Mouse (Mus musculus): Measurements from ENCODE around the gene Stpg1. TPM values are rescaled to one million over a fixed set of nuclear protein-coding genes. Genes with fewer than 3 reads are reported as not detected.

Gene Stpg1
- polyA plus RNA-seq, 1 experiment: 0.41 TPM

DNA sequence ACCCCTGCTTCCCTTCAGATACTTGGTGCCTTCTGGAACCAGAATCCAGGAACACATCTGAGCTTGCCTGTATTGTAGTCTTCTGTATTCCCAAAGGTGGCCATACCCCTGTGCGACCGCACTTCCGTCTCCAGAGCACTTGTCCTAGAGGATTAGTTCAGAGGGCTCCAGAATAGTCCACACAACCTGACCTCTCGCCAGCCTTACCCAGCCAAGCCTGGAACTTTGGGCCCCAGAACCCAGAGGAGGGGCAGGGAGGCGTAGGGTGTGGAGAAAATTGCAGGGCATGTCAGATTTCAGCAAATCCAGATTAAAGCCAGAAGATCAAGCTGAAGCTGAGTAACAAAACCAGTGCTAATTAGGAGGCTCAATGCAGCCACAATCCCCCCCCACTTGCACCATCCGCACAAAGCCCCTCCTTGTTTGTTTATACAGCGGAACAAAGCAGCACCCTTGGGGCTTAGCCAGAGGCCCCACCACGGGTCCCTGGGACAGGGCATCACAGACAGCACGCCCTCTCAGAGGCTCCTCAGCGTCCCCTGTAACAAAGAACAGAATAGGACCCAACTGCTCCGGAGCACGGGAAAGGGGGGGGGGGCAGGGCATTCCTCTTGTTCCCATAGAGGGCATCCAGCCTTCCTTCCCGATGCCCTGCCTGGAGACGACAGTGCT, 31.6 kb downstream of the Stpg1 start:
- TF ChIP-seq CTCF (conservative IDR thresholded peaks at IDR 0.05; ENCODE audit: insufficient read depth, insufficient read length, low read depth, low read length): no peak
- TF ChIP-seq POLR2A (IDR thresholded peaks at IDR 0.05; ENCODE audit: low read depth, low read length): no peak
- Histone ChIP-seq H3K4me1 (ENCODE audit: control insufficient read depth, insufficient read depth, low read length) (no peaks in the 10 kb centered on the region), H3K27ac (ENCODE audit: insufficient read depth, low read depth, low read length) (no peak overlapping the region), H3K27me3 (replicated peaks; ENCODE audit: control insufficient read depth, insufficient read depth, low read length) (no peaks in the 10 kb centered on the region), H3K36me3 (ENCODE audit: control insufficient read depth, insufficient read depth, low read length) (no peaks in the 10 kb centered on the region), H3K4me3 (ENCODE audit: insufficient read depth, low read depth, low read length) (no peak overlapping the region)
- WGBS: 51% methylated on average over 14 of the region's 14 CpGs
- DNase-seq: no peak

DNA sequence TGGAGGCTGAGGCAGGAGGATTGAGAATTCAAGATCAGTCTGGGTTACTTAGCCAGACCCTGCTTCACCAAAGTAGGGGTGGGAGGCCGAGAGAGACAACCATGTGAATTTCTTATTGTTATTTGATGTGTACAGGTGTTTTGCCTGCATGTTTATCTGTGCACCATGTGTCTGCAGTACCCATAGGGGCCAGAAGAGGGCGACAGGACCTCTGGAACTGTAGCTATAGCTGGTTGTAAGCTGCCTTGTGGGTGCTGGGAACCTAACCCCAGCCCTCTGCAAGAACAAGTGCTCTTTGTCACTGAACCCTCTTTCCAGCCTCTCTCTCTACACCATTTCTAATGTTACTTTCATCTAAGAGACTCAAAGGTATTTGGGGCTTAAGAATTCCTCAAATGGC, 35.7 kb downstream of the Stpg1 start:
- no peak for DNase-seq
- no peaks in the 10 kb centered on the region for H3K4me1 ChIP-seq (ENCODE audit: control insufficient read depth, insufficient read depth, low read length)
- H3K27me3 ChIP-seq (replicated peaks; ENCODE audit: control insufficient read depth, insufficient read depth, low read length): no peaks in the 10 kb centered on the region
- 67% methylated on average over 2 of the region's 2 CpGs for WGBS
- no peak overlapping the region for H3K27ac ChIP-seq (ENCODE audit: insufficient read depth, low read depth, low read length)
- no peak overlapping the region for H3K4me3 ChIP-seq (ENCODE audit: insufficient read depth, low read depth, low read length)
- TF ChIP-seq POLR2A (IDR thresholded peaks at IDR 0.05; ENCODE audit: low read depth, low read length) (no peak), CTCF (conservative IDR thresholded peaks at IDR 0.05; ENCODE audit: insufficient read depth, insufficient read length, low read depth, low read length) (no peak)
- no peaks in the 10 kb centered on the region for H3K36me3 ChIP-seq (ENCODE audit: control insufficient read depth, insufficient read depth, low read length)

DNA sequence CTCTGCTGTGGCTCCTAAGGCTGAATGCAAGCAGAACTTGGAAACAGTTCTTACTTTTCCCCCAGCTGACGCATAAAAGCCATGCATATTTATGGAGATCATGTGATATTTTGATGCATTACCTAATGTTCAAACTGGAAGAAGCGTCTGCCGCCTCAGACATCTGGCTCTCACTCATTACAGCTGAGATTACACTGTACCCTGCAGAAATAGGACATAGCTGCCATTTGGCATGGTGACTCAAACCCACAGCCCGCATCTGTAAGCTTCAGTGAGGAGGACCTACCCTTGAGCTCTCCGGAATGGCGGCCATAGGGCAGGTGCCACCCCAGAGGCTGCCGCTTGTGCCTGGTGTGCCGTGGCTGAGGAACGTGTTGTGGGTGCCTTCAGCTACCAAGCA, 36.6 kb downstream of the Stpg1 start:
- TF ChIP-seq CTCF (conservative IDR thresholded peaks at IDR 0.05; ENCODE audit: insufficient read depth, insufficient read length, low read depth, low read length): no peak
- TF ChIP-seq POLR2A (IDR thresholded peaks at IDR 0.05; ENCODE audit: low read depth, low read length): no peak
- Histone ChIP-seq H3K4me3 (ENCODE audit: insufficient read depth, low read depth, low read length) (no peak overlapping the region), H3K27me3 (replicated peaks; ENCODE audit: control insufficient read depth, insufficient read depth, low read length) (no peaks in the 10 kb centered on the region), H3K36me3 (ENCODE audit: control insufficient read depth, insufficient read depth, low read length) (no peaks in the 10 kb centered on the region), H3K27ac (ENCODE audit: insufficient read depth, low read depth, low read length) (no peak overlapping the region), H3K4me1 (ENCODE audit: control insufficient read depth, insufficient read depth, low read length) (no peaks in the 10 kb centered on the region)
- no peak for DNase-seq
- WGBS: 86% methylated on average over 9 of the region's 9 CpGs

DNA sequence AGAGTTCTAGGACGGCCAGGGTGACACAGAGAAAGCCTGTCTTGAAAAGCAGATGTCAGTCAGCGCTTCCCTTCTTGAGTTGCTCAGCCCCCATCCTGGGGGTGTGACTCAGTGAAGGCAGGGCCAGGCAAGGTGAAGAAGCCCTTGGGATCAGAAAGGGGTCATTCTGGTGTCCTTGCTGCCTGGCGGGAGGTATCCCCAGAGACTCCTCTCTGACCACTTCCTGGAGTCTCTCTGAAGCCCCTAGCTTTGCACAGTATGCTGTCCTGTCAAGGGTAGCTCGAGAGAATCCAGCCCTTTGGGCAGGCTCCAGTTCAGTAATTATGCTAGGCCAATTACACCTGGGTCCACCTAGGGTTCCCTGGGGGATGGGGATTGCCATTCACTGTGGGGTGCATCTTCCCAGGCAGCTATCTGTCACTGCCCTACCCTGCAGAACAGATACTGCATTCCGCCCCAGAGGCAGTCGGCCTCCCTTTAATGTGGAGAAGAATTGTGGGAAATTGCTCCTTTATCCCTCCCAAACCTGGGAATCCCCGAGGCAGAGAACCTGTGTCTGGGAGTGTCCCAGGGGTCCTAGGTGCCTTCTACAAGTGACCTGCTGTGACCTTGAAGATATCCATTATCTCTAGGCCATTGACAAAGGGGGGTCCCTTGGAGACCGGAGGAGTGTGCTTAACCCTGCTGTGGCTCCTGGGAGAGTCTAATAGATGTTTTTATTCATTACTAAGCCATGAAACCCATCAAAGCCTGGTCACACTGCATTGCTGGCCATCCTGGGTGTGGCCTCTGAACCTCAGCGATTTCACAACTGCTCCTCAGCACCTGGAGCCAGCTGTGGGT, 37.4 kb downstream of the Stpg1 start:
- H3K27ac ChIP-seq (ENCODE audit: insufficient read depth, low read depth, low read length): no peak overlapping the region
- TF ChIP-seq CTCF (conservative IDR thresholded peaks at IDR 0.05; ENCODE audit: insufficient read depth, insufficient read length, low read depth, low read length) (no peak), POLR2A (IDR thresholded peaks at IDR 0.05; ENCODE audit: low read depth, low read length) (no peak)
- H3K4me3 ChIP-seq (ENCODE audit: insufficient read depth, low read depth, low read length): no peak overlapping the region
- H3K36me3 ChIP-seq (ENCODE audit: control insufficient read depth, insufficient read depth, low read length): no peaks in the 10 kb centered on the region
- no peaks in the 10 kb centered on the region for H3K27me3 ChIP-seq (replicated peaks; ENCODE audit: control insufficient read depth, insufficient read depth, low read length)
- DNase-seq: no peak
- 60% methylated on average over 9 of the region's 9 CpGs for WGBS
- no peaks in the 10 kb centered on the region for H3K4me1 ChIP-seq (ENCODE audit: control insufficient read depth, insufficient read depth, low read length)

DNA sequence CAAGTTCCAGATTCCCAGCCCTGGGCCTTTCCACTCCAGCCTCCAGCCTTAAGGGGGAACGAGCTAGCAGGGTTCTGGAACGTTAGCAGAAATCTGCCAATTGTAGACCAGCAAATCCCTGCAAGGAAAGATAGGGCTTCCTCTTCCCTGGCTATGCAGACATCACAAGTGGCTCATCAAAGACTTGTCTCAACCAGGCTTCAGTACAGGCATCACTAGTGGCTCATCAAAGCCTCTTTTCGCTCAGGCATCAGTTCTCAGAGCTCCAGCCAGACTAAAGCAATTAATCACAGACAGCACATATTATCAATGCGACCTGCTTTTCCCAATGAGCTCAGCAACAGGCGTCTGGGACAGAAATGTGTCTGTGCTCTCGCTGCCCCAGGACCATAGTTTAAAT, 38.4 kb downstream of the Stpg1 start:
- Histone ChIP-seq H3K36me3 (ENCODE audit: control insufficient read depth, insufficient read depth, low read length) (no peaks in the 10 kb centered on the region), H3K27ac (ENCODE audit: insufficient read depth, low read depth, low read length) (no peak overlapping the region), H3K27me3 (replicated peaks; ENCODE audit: control insufficient read depth, insufficient read depth, low read length) (no peaks in the 10 kb centered on the region), H3K4me1 (ENCODE audit: control insufficient read depth, insufficient read depth, low read length) (no peaks in the 10 kb centered on the region), H3K4me3 (ENCODE audit: insufficient read depth, low read depth, low read length) (no peak overlapping the region)
- 81% methylated on average over 6 of the region's 6 CpGs for WGBS
- no peak for TF ChIP-seq CTCF (conservative IDR thresholded peaks at IDR 0.05; ENCODE audit: insufficient read depth, insufficient read length, low read depth, low read length)
- TF ChIP-seq POLR2A (IDR thresholded peaks at IDR 0.05; ENCODE audit: low read depth, low read length): no peak
- no peak for DNase-seq

GRCm38 (mm10) chr4:135535021-135535420, 40.4 kb downstream of the Stpg1 start:
- DNase-seq: no peak
- H3K36me3 ChIP-seq (ENCODE audit: control insufficient read depth, insufficient read depth, low read length): no peaks in the 10 kb centered on the region
- H3K27me3 ChIP-seq (replicated peaks; ENCODE audit: control insufficient read depth, insufficient read depth, low read length): no peaks in the 10 kb centered on the region
- H3K4me3 ChIP-seq (ENCODE audit: insufficient read depth, low read depth, low read length): no peak overlapping the region
- no peak for TF ChIP-seq CTCF (conservative IDR thresholded peaks at IDR 0.05; ENCODE audit: insufficient read depth, insufficient read length, low read depth, low read length)
- no peak for TF ChIP-seq POLR2A (IDR thresholded peaks at IDR 0.05; ENCODE audit: low read depth, low read length)
- H3K4me1 ChIP-seq (ENCODE audit: control insufficient read depth, insufficient read depth, low read length): no peaks in the 10 kb centered on the region
- H3K27ac ChIP-seq (ENCODE audit: insufficient read depth, low read depth, low read length): no peak overlapping the region
- 99% methylated on average over 3 of the region's 3 CpGs for WGBS

DNA sequence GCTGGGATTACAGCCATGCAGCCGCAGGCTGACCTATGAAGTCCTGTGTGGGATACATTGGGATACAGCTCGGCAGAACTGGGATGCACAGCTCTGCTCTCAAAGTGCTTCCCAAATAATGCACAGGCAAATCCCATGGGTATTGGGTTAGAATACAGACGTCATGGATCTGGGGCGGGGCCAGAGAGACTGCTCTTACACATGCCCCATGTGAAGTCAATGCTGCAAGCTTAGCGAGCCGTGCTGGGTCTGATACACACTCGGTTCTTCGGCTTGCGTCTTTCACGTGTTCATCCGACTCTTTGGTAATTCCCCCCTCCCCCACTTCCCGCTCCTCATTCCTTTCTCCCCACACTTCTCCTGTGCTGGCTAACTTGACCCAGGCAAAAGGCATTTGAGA, 44.5 kb downstream of the Stpg1 start:
- no peak overlapping the region for H3K27ac ChIP-seq (ENCODE audit: insufficient read depth, low read depth, low read length)
- H3K36me3 ChIP-seq (ENCODE audit: control insufficient read depth, insufficient read depth, low read length): no peaks in the 10 kb centered on the region
- H3K27me3 ChIP-seq (replicated peaks; ENCODE audit: control insufficient read depth, insufficient read depth, low read length): no peaks in the 10 kb centered on the region
- WGBS: 83% methylated on average over 12 of the region's 12 CpGs
- no peak for DNase-seq
- H3K4me3 ChIP-seq (ENCODE audit: insufficient read depth, low read depth, low read length): no peak overlapping the region
- no peak for TF ChIP-seq CTCF (conservative IDR thresholded peaks at IDR 0.05; ENCODE audit: insufficient read depth, insufficient read length, low read depth, low read length)
- no peak for TF ChIP-seq POLR2A (IDR thresholded peaks at IDR 0.05; ENCODE audit: low read depth, low read length)
- H3K4me1 ChIP-seq (ENCODE audit: control insufficient read depth, insufficient read depth, low read length): no peaks in the 10 kb centered on the region
